Mouse (Mus musculus): Measurements from ENCODE around the gene Zfp384.

The Zfp384 gene

DNA sequence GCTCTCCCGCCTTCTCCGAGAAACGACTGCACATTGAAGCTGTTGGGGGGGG lies at the start of gene Zfp384:
Gene Zfp384 (plus strand): TSS at position 17 of the 52 bp plus-strand sequence.
- no peak for DNase-seq

DNA sequence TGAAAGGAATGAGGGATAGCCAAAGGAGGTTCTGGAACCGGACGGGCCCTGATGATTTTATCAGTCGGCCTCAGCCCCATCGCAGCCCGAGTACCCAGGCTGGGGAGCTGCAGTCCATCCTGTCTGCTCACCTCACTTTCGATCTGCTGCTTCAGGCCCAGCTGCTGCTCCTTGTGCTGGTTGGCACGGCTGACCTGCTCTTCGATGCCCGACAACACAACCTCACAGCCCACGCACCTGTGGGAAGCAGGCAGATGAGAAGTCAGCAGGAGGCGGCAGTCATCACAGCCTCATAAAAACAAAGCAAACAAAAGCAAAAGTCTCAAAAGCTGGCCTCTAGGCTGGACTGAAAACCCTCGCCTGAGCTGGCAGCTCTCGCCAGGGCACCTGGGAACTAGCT lies 49.0 kb upstream of the Zfp384 start:
- DNase-seq, result no peak

DNA sequence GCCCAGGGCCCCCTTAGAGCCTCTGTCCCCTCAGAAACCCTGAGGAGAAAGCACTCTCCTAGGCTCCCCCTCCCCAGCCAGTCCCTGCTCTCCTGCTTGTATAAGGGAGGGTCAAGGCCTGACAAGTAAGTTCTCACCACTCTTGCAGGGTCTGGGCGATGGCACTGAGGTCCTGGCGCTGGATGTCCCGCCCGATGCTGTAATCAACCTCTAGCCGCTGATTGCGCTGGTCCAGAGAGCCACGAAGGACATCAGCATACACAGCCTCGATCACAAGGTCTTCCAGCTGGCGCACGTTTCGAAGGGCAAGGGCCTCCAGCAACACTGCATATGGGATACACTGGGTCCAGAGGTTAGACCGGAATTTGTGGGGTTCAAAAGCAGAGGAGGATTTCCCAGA lies 47.9 kb upstream of the Zfp384 start:
- DNase-seq, result no peak

DNA sequence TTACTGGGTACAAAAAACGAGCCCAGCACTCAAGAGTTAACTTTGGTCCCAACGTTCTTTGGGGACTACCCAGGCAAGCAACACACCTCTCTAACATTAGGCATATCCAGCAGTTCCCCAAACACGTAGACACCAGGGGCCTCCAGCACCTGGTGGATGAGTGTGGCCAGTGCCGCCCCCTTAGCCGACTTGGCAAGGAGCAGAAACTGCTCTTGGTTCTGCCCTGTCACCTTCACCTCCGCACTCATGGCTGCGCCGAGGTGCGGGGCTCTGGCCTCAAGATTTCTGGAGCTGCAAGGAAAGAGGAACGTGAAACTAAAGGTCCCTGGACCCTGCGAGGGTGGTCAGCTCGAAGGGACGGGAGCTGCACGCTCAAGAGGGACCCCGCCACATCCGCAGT lies 44.3 kb upstream of the Zfp384 start:
- DNase-seq, result no peak

DNA sequence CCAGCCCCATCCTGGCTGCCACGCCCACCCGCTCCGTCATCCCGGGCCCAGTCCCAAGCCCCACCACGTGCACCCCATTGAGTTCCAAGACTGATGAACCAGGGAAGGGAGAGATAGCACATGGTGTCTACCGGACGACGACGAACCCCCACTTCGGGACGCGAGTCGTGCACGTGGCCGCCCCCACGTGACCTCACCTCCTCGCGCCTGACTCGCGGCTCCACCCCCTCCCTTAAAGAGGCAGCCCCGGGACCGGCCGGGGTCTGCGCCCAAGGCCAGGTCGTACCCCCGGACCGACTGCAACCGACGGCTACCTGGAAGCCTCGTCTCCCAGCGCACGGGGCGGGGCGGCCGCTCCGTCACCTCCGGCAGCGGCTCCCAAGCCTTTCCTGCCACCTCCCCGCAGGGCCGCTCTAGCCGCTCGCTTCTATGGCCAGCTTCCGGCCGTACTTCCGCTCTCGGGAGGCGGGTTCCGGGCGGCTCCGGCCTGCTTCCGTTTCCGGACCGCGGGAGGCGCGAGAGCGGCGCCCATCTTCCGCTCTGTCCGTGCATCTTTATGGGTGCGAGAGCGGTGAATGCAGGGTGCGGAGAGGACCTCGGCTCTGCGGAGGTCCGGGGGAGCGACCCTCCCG lies 43.7 kb upstream of the Zfp384 start, which contains the start of gene Cops7a:
Gene Cops7a (minus strand): TSS at position 451 of the 632 bp plus-strand sequence.
- peak; percentile 94 for DNase-seq

DNA sequence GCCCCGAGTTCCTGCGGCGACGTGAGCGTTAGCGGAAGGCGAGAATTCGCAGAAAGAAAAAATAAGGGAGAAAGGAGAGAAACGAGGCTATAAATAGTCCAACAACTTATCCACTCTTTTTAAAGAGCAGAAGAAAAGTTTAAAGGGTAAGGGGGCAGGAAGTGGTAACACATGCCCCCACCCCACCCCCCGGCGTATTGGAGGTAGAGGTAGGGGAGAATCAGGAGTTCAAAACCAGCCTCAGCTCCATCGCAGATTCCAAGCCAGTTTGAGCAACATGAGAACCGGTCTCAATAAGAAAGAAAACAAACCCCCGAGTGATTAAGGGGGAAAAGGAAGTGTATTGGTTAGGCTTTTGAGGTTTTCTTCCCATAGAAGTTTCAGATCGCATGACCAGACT lies 43.2 kb upstream of the Zfp384 start:
- no peak for DNase-seq

DNA sequence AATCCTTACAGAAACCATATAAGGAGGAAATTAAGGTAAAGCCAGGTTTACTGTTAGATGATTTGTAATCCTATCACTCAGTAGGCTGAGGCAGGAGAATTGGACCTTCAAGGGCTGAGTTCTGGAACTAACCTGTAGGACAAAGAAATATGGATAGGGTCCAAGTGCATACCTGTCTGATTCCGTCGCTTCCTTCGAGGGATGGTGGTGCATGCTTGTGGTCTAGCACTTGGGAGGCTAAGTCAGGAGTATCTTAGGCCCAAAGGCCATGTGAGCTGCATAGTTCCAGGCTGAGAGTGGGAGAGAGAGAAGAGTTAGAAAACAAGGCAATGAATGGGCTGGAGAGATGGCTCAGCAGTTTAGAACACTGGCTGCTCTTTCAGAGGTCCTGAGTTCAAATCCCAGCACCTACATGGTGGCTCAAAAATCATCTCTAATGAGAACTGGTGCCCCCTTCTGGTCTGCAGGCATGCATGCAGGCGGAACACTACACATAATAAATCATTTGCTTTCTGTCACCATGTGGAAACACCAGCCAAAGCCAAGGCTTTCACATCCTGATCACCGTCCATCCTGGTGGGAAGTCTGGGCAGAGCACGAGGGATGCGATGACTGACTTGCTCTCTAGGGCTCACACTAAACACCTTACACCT lies 42.4 kb upstream of the Zfp384 start:
- DNase-seq, result no peak

DNA sequence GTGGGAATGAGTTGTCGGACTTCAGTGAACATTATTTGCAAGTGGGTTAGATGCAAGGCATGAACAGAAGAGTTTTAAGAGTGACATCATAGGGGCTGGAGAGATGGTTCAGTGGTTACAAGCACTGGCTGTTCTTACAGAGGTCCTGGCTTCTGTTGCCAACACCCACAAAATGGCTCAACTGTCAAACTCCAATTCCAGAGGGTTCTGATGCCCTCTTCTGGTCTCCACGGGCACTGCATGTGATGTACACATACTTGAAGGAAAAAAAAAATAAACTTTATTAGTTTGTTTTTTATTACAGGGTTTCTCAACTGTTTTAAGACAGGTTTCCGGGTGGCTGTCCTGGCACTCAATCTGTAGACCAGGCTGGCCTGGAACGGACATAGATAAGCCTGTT lies 41.2 kb upstream of the Zfp384 start:
- peak; percentile 42 for DNase-seq

DNA sequence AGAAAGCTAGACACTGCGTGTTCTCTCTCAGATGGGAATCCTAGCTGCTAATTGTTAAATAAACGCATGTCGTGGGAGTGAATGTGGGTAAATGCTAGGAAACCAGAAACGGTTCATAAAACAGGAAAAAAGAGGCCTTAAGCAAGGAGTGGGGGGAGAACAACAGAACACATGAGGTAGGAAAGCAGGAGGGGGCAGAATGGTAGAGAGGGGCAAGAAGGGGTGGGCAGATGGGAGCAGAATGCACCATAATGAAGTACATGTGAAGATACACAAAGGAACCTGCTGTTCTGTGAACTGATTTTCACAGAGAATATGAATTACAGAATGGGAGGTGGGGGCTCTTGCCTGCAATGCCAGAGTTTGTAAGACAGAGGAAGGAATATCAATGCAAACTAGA lies 16.7 kb upstream of the Zfp384 start:
- no peak for DNase-seq

DNA sequence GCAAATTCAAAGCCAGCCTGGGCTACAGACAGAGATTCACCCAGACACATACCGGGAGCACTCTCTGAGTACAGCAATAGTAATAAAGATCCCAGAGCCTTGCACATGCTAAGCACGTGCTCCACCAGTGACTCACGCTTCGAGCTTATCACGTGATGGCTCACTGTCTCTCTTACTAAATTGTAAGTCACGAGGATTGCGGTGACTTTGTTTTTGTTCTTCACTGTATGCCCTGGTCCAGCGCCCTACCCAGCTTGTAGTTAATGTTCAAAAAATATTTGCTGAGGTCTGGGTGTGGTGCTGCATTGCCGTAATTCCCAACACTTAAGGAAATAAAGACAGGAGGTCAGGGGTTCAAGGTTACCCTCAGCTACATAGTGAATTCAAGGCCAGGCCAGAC lies 15.6 kb upstream of the Zfp384 start:
- DNase-seq, result no peak

DNA sequence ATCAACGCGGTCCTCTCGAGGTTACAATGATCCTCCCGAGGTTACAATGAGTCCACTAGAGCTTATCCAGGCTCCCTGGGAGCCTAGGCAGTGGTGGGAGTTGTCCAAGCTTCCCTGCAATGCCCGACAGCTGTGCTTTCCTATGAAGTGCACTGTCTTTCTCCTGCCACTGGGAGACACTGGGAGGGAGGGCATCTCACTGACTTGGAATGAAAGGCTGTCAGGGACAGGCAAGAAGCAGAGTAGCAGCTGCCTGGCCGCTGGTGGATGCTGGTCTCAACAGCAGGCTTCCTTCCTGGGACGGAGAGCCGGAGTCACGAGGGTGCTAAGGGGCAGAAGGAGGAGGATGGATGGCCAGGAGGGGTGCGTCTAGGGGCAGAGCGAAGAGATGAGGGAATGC lies 15.1 kb upstream of the Zfp384 start:
- no peak for DNase-seq

DNA sequence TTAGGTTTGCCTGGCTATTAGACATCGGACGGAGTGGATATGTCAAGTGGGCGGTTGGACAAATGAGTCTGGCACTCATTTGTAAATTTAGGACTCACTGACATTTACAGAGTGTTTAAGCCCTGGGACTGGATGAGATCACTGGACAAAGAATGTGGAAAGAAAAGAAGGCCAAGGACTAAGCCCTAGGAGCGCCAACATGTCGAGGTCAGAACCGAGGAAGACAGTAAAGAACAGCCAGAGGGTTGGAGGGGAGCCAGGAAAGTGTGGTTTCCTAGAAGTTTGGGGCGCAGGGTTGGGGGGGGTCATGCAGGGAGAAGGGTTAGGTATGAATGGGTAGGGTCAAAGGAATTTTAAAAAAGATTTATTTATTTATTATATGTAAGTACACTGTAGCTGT lies 13.7 kb upstream of the Zfp384 start:
- no peak for DNase-seq

DNA sequence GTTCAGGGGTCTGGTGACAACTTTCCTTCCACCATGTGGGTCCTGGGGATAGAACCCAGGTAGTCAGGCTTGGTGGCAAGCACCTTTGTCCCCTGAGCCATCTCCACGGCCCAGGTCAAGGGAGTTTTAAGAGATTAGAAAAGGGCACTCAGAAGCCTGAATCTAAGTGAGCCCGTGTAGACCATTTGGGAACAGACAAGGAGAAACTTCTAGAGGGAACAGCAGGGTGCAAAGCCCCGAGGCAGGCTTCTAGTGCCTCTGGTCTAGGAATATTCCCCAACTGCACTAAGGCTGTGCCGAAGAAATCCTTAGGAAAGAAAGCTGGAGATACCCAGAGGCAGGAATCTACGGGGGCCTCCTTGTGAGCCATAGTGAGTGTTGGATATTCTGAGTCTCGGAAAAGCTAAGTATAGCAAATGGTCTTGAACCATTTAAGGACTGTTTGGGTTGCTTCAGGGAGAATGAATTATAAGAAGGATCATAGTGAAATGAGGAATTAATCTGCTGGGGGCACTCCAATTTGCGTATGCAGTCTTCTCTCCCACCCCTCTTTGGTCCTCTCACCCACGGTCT lies 13.0 kb upstream of the Zfp384 start:
- no peak for DNase-seq

DNA sequence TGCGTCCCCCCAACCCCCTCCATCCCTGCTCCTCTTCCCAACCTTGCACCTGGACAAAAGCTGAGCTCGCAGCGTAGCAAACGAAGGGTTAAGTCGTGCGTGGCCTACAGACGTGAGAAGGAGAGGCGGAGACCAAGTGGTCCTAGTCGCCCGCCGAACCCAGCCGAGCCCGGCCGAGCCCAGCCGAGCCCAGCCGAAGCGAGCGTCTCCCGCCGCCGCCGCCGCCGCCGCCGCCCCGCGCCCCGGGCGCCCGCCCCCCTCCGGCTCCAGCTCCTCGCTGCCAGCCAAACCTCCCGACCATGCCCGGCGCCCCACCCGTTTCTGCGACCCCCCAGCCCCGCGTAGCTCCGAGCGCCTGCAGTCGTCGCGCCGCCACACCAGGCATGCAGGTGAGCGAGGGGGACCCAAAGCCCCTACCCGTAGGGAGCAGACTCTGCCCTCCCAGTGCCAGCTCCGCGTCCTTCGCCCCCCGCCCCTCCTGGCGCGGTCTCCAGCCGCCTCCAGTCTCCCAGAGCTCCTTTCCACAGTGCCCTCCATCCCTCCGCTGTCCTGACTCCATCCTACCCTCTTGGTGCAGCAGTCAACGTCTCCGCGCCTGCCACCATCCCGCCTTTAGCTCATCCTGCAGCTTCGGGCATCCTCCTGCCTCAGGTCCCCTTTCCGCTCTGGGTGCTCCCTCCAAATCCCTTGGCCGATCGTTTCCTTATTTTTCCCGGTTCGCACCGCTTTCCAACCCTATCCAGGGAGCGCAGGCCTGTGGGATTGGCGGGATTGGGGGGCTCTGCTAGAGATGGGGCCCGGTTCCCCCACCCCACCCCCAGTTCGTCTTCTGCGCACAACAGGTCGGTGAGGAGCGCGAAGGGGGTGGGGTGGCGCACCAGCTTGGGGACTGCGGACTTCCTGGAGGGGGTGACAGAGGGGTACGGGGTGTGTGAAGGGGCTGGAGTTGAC lies 12.1 kb upstream of the Zfp384 start, which contains the start of gene Pianp:
Gene Pianp (plus strand): TSS at position 144 of the 951 bp plus-strand sequence.
- peak; percentile 83 for DNase-seq

DNA sequence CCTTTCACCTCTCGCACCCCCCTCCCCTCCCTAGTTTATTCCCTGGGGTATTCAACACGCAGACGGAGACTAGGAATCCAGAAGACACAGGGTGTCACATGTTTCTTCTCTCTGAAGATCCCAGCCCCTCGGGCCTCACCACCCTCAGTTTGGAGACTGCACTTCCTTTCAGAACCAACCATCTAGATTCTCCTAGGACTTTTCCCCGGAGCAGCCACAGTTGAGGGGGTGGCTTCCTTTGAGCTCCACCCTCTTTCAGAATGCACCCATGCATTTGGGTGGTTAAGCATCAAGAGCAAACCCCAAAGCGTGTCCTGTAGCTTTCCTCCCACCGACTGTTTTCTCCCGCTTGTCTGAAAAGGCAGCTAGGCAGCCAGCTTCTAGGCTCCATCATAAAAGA lies 10.9 kb upstream of the Zfp384 start:
- no peak for DNase-seq

DNA sequence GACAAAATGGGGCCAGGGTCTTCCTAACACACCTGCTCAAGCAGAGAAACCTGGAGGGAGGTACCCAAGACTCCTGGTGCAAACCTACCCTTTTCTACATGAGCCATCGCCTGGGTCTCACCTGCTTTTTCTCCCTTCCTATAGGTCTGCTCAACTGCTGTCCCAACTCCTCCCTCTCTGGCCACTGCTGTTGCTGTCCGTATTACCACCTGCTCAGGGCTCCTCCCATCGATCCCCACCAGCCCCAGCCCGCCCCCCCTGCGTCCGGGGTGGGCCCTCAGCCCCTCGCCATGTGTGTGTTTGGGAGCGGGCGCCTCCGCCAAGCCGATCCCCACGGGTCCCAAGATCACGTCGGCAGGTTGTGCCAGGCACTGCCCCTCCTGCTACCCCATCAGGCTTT lies 9.9 kb upstream of the Zfp384 start:
- DNase-seq, result no peak

DNA sequence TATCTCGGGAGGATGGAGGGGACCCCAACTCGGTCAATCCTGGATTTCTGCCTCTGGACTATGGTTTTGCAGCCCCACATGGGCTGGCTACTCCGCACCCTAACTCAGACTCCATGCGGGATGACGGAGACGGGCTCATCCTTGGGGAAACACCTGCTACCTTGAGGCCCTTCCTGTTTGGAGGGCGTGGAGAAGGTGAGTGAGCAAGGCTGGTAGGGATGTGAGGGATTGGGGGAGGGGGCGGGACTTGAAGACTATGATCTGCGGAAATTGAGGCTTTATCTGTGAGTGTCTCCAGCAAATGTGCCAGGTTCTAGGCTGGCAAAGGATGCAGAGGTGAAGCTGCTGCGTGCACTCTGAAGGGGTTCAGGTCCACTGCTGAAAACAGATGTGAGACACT lies 9.4 kb upstream of the Zfp384 start:
- no peak for DNase-seq

DNA sequence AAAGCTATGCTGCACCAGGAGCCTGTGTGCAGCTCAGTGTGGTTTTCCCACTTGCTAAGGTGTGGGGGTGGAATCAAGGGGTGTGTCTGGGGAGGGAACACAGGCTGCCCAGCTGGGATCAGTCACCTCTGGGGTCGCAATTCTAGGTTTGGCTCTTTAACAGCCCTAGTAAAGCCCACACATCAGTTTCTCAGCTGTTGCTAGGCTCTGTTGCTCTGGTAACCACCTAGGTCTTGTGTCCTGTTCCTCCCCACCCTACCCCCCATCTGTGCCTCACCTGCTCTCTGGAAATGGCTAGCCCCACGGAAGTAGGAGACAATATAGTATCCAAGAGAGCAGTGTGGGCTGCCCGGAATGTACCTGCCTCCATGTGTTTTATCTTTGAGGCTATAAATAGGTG lies 5.2 kb upstream of the Zfp384 start:
- DNase-seq, result no peak

DNA sequence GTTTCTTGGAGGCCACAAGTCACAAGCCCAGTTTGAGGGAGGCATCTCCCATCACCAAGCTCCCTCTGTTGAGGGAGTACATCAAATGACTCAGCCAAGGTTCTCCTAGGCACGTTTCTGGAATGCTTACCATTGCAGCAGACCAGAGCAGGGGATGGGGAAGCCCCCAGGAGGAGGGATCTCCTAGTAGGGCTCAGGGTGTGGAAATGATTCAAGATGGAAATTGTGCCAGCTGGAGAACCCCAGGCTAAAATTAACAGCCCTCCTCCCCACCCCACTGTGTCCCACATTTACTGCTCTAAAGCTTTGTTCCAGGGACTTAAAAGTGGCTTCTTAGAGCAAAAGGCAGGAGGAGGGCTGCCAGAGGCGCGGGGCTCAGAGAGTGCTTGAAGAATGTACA lies 3.9 kb upstream of the Zfp384 start:
- DNase-seq, result no peak

DNA sequence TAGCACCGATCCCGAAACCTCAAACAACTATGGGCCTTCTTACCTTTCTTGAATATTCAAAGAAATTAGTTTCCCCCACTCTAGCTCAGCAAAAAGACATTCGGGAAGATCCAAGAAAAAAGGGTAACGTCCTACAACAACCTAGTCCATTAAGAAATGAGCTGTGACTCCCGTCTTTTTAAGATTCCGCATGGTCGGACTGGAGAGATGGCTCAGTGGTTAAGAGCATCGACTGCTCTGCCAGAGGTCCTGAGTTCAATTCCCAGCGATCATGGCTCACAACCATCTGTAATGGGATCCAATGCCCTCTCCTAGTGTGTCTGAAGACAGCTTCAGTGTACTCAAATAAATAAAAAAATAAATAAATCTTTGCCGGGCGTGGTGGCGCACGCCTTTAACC lies 885 bp upstream of the Zfp384 start:
- no peak for DNase-seq

DNA sequence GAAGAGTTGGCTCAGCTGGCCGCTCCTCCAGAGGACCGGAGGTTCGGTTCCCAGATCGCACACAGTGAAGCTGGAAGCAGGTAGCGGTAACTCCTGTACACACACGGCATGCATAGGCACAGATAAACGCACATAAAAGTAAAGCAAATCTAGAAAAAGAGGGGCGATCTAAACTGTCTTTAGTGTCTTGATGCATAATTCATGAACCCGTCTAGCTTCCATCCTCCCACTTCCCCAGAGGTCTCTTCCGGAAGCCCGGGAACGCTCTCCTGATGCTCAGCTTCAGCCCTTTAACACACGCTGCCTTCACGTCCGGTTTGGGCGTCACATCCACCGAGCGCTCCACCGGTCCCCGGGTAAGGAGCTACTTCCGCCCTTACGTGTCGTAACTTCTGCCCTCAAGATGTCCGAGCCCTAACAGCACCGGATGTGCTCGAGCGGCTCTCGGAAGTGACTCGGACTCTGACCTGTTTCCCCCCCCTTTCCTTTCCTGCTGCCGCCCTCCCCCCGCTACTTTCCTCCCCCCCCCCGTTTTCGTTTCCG lies 288 bp upstream of the Zfp384 start:
- peak; percentile 96 for DNase-seq

DNA sequence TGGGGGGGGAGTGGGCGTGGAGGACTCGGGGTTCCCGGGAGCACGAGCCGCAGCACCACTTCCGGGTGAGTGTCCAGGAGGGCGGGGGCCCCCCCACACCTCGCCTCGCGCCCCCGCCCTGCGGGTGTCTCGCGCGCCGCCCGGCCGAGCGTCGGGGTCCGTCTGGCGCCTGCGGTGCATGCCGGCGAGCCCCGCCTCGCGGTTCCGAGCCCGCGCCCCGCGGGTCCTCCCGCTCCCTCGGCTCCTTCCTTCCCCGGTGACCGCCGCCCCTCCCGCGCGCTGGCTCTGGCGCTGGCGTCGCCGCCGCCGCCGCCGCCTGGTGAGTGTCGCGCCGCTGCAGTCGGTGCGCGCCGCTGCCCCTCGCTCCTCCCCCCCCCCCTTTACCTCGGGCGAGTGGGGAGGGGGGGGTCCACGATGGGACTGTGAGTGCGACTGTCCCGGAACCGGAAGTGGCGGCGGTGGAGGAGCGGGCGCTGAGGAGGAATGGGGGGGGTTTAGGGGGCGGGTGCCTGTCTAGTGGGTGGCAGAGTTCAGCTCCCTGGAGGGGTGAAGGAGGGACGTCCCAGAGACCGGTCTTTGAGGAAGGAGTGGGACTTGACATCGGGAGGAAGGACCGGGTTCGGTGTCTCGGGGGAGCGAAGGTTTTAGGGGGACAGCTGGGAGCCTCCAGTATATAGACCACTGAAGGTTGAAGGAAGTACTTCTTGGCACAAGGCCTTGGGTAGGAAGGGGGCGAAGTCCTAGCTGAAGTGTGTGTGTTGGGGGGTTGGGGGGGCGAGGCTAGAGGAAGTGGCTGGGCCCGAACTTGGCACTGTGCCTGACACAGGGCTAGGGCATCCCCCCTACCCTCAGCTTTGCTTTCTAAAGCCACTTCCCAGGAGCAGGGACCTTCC lies 482 bp downstream of the Zfp384 start:
- DNase-seq, result peak; percentile 71

DNA sequence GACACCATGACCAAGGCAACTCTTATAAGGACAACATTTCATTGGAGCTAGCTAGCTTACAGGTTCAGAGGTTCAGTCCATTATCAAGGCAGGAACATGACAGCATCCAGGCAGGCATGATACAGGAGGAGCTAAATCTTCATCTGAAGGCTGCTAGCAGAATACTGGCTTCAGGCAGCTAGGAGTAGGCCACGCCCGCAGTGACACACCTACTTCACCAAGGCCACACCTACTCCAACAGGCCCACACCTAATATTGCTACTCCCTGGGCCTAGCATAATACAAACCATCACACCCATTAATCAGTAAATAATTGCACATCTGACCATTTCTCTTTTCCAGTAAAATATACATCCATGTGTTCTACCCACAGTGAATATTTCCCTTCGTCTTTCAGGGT lies 8.7 kb downstream of the Zfp384 start:
- DNase-seq, result no peak
